Comparison of ENCODE assay signal across 16 mouse cellular contexts in the genomic region with DNA sequence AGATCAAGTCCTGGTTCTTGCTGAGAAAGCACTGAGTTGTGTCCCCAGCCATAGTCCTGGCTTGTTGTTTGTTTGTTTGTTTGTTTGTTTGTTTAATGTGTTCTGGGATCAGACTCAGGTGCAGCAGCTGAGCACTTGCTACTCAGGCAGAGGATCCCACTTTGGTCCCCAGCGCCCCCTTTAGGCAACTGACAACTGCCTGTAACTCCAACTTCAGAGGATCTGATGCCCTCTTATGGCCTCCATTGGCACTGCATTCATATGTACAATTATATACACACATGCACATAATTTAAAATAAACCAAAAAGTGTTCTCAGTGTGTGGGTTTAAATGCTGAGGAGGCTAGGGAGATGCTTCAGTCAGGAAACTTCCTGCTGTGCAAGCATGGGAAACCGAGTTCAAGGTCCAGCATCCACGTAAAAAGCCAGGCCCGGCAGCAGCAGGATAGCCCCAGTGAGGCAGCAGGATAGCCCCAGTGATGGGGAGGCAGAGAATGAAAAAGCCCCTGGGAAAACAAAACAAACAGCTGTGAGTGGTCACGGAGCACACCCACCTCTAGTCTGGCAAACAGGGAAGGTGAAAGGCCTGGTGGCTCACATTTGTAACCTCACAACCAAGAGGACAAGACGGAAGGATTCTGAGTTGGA. TPM values are rescaled to one million over a fixed set of nuclear protein-coding genes. Genes with fewer than 3 reads are reported as not detected.
DNase-seq lines count a peak whose midpoint lies in the region; ATAC-seq and TF ChIP-seq lines count a peak whose summit lies in the region.
"Had no signal": no experiment of that assay in that cellular context is flagged by ENCODE, and none has a peak within 500 bp of the region (broad histone marks: within the 10 kb centered on the region; RNA-seq: fewer than 3 reads in every experiment).

No protein-coding gene starts in this region.

- TF ChIP-seq CTCF in lung, embryonic 14.5 days (IDR thresholded peaks at IDR 0.05; ENCODE audit: low read depth): peak; percentile 46

- WGBS in heart, embryonic 10.5 days: 91% methylated on average over 6 of the region's 6 CpGs
- 89% methylated on average over 6 of the region's 6 CpGs for WGBS in heart, embryonic 11.5 days (ENCODE audit: insufficient replicate concordance)
- WGBS in lung, embryonic 14.5 days: 87% methylated on average over 6 of the region's 6 CpGs

- peaks cover 3% of the 10 kb centered on the region; the same call in 1 of the 2 replicates for H3K9me3 ChIP-seq in heart, embryonic 10.5 days
- H3K9me3 ChIP-seq in heart, embryonic 11.5 days (replicated peaks; ENCODE audit: control insufficient read depth, low read length): 0 out of 2 replicates have a peak, but pooled peaks cover 5% of the 10 kb centered on the region
- peaks cover 7% of the 10 kb centered on the region; the same call in 1 of the 2 replicates for H3K9me3 ChIP-seq in lung, embryonic 14.5 days (ENCODE audit: low read depth, low read length)
- H3K9me3 ChIP-seq: hindbrain, embryonic 15.5 days; stomach, embryonic 15.5 days had no signal

- H3K36me3 ChIP-seq in heart, embryonic 10.5 days: peaks cover 15% of the 10 kb centered on the region
- H3K36me3 ChIP-seq in heart, embryonic 11.5 days (ENCODE audit: control insufficient read depth, insufficient read depth, low read length): 0 out of 2 replicates have a peak, but pooled peaks cover 2% of the 10 kb centered on the region
- H3K36me3 ChIP-seq in lung, embryonic 14.5 days (ENCODE audit: insufficient read depth): no peaks in the 10 kb centered on the region
- H3K36me3 ChIP-seq: G1E; liver, embryonic 13.5 days had no signal

- H3K27ac ChIP-seq in heart, embryonic 10.5 days: no peak overlapping the region
- H3K27ac ChIP-seq in heart, embryonic 11.5 days (ENCODE audit: low read depth, low read length): no peak overlapping the region
- H3K27ac ChIP-seq in lung, embryonic 14.5 days (ENCODE audit: low read depth): no peak overlapping the region
- H3K27ac ChIP-seq: hindbrain, embryonic 15.5 days; liver, embryonic 13.5 days; macrophage; stomach, embryonic 15.5 days had no signal

- H3K4me3 ChIP-seq in heart, embryonic 10.5 days: no peak overlapping the region
- no peak overlapping the region for H3K4me3 ChIP-seq in heart, embryonic 11.5 days (ENCODE audit: low read depth, low read length)
- H3K4me3 ChIP-seq in lung, embryonic 14.5 days (ENCODE audit: low read depth, low read length): no peak overlapping the region
- H3K4me3 ChIP-seq: erythroblast, embryonic 14.5 days; hindbrain, embryonic 15.5 days; liver, embryonic 13.5 days; stomach, embryonic 15.5 days had no signal

- H3K4me1 ChIP-seq in heart, embryonic 10.5 days: 0 out of 2 replicates have a peak, but pooled peaks cover 4% of the 10 kb centered on the region
- peaks cover 3% of the 10 kb centered on the region; the same call in 1 of the 2 replicates for H3K4me1 ChIP-seq in heart, embryonic 11.5 days (ENCODE audit: control insufficient read depth, insufficient read depth, low read length)
- no peaks in the 10 kb centered on the region for H3K4me1 ChIP-seq in lung, embryonic 14.5 days (ENCODE audit: insufficient read depth)
- H3K4me1 ChIP-seq: stomach, embryonic 15.5 days had no signal

- H3K4me2 ChIP-seq in heart, embryonic 11.5 days: no peak overlapping the region
- H3K4me2 ChIP-seq in lung, embryonic 14.5 days: no peak overlapping the region
- H3K4me2 ChIP-seq: hindbrain, embryonic 15.5 days; liver, embryonic 13.5 days; stomach, embryonic 15.5 days had no signal

- no peaks in the 10 kb centered on the region for H3K27me3 ChIP-seq in heart, embryonic 10.5 days (ENCODE audit: insufficient read depth, poor library complexity, severe bottlenecking)
- H3K27me3 ChIP-seq in heart, embryonic 11.5 days (ENCODE audit: control insufficient read depth, insufficient read depth, low read length): no peaks in the 10 kb centered on the region
- H3K27me3 ChIP-seq in lung, embryonic 14.5 days (ENCODE audit: insufficient read depth, low read length): no peaks in the 10 kb centered on the region
- H3K27me3 ChIP-seq: hindbrain, embryonic 15.5 days; liver, embryonic 13.5 days; stomach, embryonic 15.5 days had no signal

- no peak for ATAC-seq in heart, embryonic 11.5 days (replicated peaks; ENCODE audit: insufficient number of reproducible peaks, low FRiP score, low TSS enrichment)
- ATAC-seq in lung, embryonic 14.5 days (ENCODE audit: insufficient read depth): no peak
- ATAC-seq: midbrain, embryonic 16.5 days had no signal

- no peak overlapping the region for H3K9ac ChIP-seq in heart, embryonic 11.5 days (ENCODE audit: low read depth, low read length)
- no peak overlapping the region for H3K9ac ChIP-seq in lung, embryonic 14.5 days
- H3K9ac ChIP-seq: hindbrain, embryonic 15.5 days; liver, embryonic 13.5 days; stomach, embryonic 15.5 days had no signal

- DNase-seq in heart, embryonic 10.5 days (ENCODE audit: low spot score): peak; percentile 63
- no peak for DNase-seq in lung, embryonic 14.5 days
- DNase-seq in lung, postnatal 4 days: no peak
- DNase-seq in ES-CJ7 (ENCODE audit: low read depth, low spot score): peak; percentile 72
- DNase-seq in naive thymus-derived CD4-positive, alpha-beta T cell, adult 2 months (ENCODE audit: low read depth): peak; percentile 26
- DNase-seq in urinary bladder, postnatal 25 days (ENCODE audit: low spot score): no peak
- DNase-seq: cerebellum, adult 2 months; embryo, embryonic 11 days; liver, embryonic 13.5 days had no signal

RNA-seq across cellular contexts. Expression of a gene that starts 5.1 kb away (rescaled TPM):
- 79.9 and 99.3 TPM in 2 replicates for polyA plus RNA-seq in heart, embryonic 10.5 days (2016; fragmentation: Nextera tagmentation; extraction: Ambion mirVana)
- polyA plus RNA-seq in heart, embryonic 11.5 days (2014; fragmentation: Nextera tagmentation; extraction: Ambion mirVana): 97.9 and 110 TPM in 2 replicates
- 111 and 114 TPM in 2 replicates for polyA plus RNA-seq in lung, embryonic 14.5 days (2014; fragmentation: Nextera tagmentation; extraction: Ambion mirVana)

Comparison
In these comparisons a context has a peak if more than half of its experiments do, and no peak if none do; other contexts are left out.
1. DNase-seq: peak in heart, embryonic 10.5 days (single experiment), ES-CJ7 (single experiment) and naive thymus-derived CD4-positive, alpha-beta T cell, adult 2 months (single experiment); none in lung, embryonic 14.5 days (single experiment), lung, postnatal 4 days (0 of 2) and urinary bladder, postnatal 25 days (single experiment).